Mouse (Mus musculus) urinary bladder, postnatal 4 days (tissue): Measurements from ENCODE around the gene Pea15a.
"Not testable (repeated sequence)": the region's sequence is repeated elsewhere in the genome, so short reads cannot be mapped to it uniquely, and the experiment has no call there.

Experiments
- DNase-seq, 2 experiments: peaks; one replicate each; pipeline ENCODE4 v3.0.0; 2021 to 2022; ENCODE audit warnings: low spot score in 2 of 2

Pea15a gene

DNA sequence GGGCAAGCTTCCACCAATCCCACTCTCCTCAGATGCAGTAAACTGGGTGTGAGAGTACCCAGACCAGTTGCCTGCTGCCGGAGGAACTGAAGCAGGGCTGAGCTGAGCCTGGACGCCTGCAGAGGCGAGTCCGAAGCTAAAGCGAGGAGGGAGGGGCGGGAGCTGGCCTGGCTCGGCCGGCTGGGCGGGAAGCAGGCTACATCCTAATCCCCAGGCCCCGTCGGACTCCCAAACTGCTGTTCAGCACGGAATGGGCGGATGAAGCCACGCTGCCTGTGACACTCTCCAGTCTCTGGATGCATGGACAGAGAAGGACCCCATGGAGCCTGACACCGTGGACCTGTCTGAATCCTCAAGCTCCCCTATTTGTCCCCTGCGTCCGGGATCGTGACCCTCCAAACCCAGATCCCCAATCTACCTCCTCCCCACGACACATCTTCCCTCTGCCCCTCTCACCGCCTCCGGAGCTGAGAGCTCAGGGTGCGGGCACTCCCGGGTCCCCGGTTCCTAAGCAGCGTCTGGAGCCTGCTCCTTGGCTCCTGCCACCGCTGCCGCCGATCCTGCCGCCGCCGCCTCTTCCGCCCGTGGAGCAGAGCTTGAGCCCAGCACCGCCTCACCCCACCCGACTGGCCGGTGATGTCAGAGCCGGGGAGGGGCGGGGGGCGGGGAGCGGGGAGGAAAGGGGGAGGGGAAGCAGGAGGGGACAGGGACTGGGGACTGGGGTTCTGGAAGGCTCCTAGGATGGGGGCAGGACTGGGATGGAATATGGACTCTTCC is at the start of gene Pea15a:
Pea15a (minus strand) TSS at position 664 of the 777 bp plus-strand sequence.
- DNase-seq: peak; percentile 79 to 81

DNA sequence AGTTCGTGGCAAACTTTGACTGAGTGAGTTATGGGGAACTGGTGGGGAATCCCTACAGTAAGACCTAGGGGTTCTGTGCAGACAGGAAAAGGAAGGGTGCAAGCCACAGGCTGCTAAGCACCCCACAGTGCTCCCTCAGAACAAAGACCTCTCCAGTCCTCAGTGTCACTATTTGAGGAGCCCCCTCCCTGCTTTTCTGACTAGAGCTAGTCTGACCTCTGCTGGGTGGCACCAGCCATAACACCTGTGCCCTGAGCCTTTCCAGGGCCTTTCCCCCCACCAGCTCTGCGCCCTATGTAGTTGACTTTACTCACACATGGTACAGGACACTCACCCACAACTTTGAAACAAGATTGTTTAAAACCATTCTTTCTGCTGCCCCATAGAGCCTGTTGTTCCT is 41.1 kb upstream of the Pea15a start:
- no peak for DNase-seq

GRCm38 (mm10) chr1:172247216-172247615 is 40.6 kb upstream of the Pea15a start:
- no peak for DNase-seq

- DNase-seq: not testable (repeated sequence)
These were observed 38.0 kb upstream of the Pea15a start for GRCm38 (mm10) chr1:172244645-172245044.

DNA sequence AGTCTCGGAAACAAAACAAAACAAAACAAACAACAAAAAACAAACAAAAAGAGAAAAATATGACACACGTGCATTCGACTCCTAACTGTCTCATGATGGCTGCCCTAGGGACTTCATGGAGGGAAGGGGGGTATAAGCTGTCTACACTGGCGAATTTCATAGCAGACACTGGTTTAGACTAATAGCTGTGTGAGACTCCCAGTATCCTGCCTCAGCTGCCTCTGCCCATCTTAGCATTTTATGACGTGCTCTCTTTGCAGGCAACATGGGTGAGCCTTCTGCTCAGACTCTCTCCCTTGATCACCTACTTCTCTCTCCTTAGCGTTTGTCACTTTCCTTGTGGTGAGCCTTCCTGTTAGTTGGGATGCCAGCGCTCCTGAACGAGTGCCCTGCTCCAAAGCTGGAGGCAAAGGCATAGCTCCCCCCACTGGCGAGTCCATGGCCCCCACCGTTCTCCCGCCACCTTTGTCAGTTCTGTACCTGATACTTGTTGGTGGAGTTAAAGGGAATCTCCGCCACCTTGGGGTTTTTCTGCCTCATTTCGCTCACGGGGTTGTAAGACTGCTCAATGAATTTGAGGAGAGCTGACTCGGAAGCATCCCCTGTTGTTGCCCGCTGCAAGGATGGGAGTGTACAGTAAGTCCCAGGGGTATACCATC is 37.1 kb upstream of the Pea15a start:
- no peak for DNase-seq

- no peak for DNase-seq
These were observed 35.8 kb upstream of the Pea15a start for GRCm38 (mm10) chr1:172242401-172242800.

DNA sequence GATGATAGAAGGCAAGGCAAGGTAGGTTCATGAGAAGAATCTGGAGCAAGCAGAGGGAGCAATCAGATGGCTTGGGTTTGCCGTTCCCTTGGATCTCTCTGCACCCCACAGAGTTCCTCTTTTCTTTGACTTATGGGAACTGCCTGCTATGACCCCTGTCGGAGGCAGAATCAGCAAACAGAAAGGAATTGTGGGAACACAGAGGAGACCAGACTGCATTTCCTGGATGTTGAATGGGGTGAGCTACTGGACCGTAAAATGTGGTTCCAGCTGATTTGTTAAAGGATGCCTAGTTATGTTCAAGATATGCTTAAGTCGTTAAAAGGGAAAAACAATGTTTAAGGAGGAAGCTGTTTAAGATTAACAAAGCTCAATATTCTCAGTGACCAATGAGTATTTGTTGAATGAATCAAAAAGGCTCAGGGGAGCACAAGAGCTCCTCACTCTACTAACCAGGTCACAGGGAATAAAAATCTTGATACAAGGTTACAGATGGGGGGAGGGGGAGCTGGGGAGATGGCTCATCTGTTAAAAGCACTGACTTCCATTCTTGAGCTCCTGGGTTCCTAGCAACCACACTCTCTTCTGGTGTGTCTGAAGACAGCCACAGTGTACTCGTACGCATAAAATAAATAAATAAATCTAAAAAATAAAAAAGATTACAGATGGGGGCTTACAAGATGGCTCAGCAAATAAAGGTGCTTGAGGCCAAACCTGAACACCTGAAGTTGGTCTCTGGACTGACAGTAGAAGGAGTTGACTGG is 34.5 kb upstream of the Pea15a start:
- DNase-seq: no peak

DNA sequence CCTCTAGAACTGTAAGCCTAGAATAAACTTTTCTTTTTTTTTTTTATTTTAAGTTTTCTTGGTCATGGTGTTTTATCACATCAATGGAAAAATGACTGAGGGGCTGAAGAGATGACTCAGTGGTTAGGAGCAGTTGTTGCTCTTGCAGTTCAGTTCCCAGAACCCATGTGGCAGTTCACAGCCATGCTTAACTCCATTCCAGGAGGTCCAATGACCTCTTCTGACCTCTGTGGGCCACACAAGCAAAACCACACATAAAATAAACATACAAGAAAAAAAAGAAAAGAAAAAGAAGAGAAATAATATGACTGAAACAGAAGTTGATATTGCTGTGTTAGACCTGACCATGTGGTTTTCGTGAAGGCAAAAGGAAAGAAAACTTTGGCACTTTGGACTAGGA is 22.6 kb upstream of the Pea15a start:
- no peak for DNase-seq

- DNase-seq: no peak
These were observed 21.6 kb upstream of the Pea15a start for GRCm38 (mm10) chr1:172228209-172228608.

- no peak for DNase-seq
These were observed 14.9 kb upstream of the Pea15a start for GRCm38 (mm10) chr1:172221297-172222063.

DNA sequence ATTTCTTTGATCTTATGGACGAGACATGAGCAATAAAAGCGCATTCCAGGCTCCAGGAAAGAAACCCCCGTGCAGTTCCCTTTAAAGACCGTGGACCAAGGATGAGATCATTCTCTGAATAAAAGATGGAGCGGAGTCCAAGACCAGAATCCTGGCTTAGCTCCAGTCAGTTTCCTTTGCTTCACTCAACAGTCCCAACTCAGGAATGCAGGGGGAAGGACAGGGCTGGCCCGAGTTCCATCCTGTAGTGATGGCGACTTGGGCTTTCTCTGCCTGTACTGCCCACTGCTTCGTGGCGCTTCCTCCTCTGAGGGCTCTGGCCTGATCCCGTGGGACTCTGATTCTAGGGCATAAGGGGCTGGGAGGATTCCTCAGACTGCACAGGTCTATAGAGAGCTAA is 13.8 kb upstream of the Pea15a start:
- peak in 1 of 2 experiments; percentile 52 for DNase-seq

- DNase-seq: no peak
These were observed 13.1 kb upstream of the Pea15a start, which contains the start of gene Casq1 for GRCm38 (mm10) chr1:172219451-172220406. TSS of gene Casq1 (minus strand) at chr1:172219868.

DNA sequence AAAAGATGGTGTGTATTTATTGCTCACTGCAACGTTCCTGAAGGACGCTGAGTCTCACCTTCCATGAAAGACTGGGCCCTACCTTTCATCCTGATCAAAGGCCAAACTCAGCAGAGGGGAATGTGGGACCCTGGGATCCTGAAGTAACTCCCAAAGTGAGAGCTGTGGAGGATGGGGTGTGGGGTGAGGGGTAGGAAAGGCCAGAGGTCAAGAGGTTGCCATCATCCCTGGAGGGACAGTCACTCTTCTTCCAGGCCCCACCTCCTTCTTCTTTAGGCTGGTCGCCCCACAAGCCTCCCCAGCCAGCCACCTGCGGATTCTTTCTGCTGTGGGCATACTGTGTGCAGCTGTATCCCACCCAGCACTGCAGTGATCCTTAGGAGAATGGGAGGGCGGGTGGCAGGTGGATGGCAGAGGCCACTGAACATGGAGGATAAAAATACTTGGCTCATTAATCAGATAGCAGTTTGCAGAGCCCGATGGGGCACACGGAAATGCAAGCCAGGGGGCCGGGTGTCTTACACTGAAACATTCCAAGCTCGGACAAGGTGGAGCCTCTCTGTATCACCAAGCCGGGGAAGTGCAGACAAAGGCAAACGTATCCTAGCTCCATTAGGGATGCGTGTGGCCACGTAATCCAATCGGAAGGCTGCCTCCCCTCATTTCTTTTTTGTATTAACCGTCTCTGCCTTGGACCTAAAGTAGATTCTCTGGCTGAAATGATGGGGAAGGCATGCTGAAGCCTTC is 11.7 kb upstream of the Pea15a start:
- DNase-seq: no peak

DNA sequence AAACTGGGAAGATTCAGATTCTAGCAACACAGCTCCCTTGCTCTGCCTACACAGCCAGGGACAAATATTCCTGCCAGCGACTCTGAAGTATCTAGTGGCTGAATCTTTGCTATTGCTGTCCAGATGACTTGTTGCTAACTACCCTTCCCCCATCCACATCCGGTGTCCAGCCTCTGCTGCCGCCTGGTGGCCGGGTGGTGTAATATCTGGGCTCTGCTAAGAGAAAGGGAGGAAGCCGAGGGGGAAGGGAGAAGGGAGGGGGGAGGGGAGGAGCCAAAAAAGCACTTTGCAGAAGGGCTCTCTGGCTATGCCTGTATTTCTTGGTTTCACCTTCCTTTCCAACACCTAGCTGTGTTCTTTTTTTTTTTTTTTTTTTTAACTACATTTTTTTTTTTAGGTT is 10.5 kb upstream of the Pea15a start:
- DNase-seq: peak; percentile 92 to 95

- no peak for DNase-seq
These were observed 8.1 kb upstream of the Pea15a start for GRCm38 (mm10) chr1:172214748-172215147.

GRCm38 (mm10) chr1:172213771-172214170 is 7.2 kb upstream of the Pea15a start:
- no peak for DNase-seq

DNA sequence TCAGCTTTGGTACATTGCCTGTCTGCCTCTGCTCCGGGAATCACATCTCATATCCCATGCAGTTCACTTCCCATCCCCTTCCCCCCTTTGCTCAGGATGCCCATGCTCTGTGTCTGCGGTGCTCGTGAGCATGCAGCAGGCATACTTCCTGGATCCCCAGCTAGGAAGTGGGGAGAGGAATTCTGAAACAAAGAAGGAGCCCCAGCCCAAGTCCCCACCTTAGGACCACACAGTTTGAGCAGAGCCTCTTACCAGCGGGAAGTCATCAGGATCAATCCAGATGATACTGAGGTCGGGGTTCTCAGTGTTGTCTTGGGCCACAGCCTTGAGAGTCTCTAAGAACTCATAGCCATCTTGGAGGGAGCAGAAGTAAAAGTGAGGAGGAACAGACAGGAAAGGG is 6.2 kb upstream of the Pea15a start:
- no peak for DNase-seq

- DNase-seq: no peak
These were observed 544 bp upstream of the Pea15a start for GRCm38 (mm10) chr1:172207111-172207584.

GRCm38 (mm10) chr1:172205741-172206087 is 890 bp downstream of the Pea15a start:
- no peak for DNase-seq
